Mouse (Mus musculus) olfactory bulb, adult 2 months (tissue): ENCODE data around the gene Bcas3. TPM values are rescaled to one million over a fixed set of nuclear protein-coding genes. Genes with fewer than 3 reads are reported as not detected.

Source experiments
- H3K27ac ChIP-seq: fragments of 200-500 bp; 2 replicates; pipeline ENCODE4 v1.5.1; 2012; ENCODE audit warnings: low read depth, low read length; ENCODE audit not compliant: insufficient read depth
- H3K4me1 ChIP-seq: fragments of 200-500 bp; 2 replicates; pipeline ENCODE4 v1.6.1; 2012; ENCODE audit warnings: low read length; ENCODE audit not compliant: control insufficient read depth, insufficient read depth
- H3K4me3 ChIP-seq: fragments of 200-500 bp; 2 replicates; pipeline ENCODE4 v1.5.1; 2012; ENCODE audit warnings: mild to moderate bottlenecking, low read depth, low read length, moderate library complexity; ENCODE audit not compliant: insufficient read depth
- CTCF ChIP-seq: fragments of 200-500 bp; IDR thresholded peaks from 2 replicates; pipeline ENCODE4 v1.5.1; 2012; ENCODE audit warnings: low read depth, mild to moderate bottlenecking, low read length, moderate library complexity; ENCODE audit not compliant: insufficient read depth
- POLR2A ChIP-seq: fragments of 200-500 bp; IDR thresholded peaks from 2 replicates; pipeline ENCODE4 v1.6.1; 2012; ENCODE audit warnings: mild to moderate bottlenecking, low read depth, low read length, moderate library complexity; ENCODE audit not compliant: insufficient read depth
- WGBS: fragments of 180-500 bp; shearing (Covaris S2); methylation state at CpG from one replicate; pipeline ENCODE4 v1.1.7; 2018; 5-methylcytosine and 5-hydroxymethylcytosine counted together
- polyA plus RNA-seq: library from polyadenylated mRNA; stranded (reverse); fragments of >200 nt; gene quantifications from 2 replicates; pipeline ENCODE4 v1.2.4, GENCODE M21; 2012; ENCODE audit warnings: low replicate concordance; ENCODE audit not compliant: missing spikeins, insufficient read depth, insufficient read length

The Bcas3 gene
- polyA plus RNA-seq, 1 experiment, result not detected

DNA sequence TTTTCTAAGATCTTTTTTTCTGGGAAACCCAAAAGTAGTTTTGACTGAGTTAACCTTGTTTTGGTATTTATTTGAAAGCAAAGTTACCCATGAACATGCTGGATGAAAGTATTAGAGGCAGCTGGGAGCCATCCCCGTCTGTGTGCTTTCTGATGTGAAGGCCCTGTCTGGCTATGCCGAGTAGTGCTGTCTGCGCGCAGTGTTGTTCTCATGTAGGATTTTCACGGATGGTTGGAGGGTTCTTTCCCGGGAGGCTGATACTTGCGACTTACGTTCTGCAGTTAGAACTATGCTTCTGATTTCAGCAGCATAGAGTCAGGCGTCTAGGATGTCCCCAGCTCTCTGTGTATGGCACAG lies 39.9 kb downstream of the Bcas3 start:
- peaks cover 11% of the 10 kb centered on the region for H3K4me1 ChIP-seq
- 37% methylated on average over 9 of the region's 9 CpGs for WGBS
- H3K27ac ChIP-seq, result peak overlapping the region; percentile 42; the same call in 1 of the 2 replicates
- no peak overlapping the region for H3K4me3 ChIP-seq
- TF ChIP-seq CTCF, result no peak
- no peak for TF ChIP-seq POLR2A

- no peak overlapping the region for H3K4me3 ChIP-seq
- H3K27ac ChIP-seq, result no peak overlapping the region
- 60% methylated on average over 3 of the region's 3 CpGs for WGBS
- peaks cover 11% of the 10 kb centered on the region for H3K4me1 ChIP-seq
- TF ChIP-seq CTCF, result no peak
- no peak for TF ChIP-seq POLR2A
Observed at GRCm38 (mm10) chr11:85393990-85394389, 41.0 kb downstream of the Bcas3 start.

DNA sequence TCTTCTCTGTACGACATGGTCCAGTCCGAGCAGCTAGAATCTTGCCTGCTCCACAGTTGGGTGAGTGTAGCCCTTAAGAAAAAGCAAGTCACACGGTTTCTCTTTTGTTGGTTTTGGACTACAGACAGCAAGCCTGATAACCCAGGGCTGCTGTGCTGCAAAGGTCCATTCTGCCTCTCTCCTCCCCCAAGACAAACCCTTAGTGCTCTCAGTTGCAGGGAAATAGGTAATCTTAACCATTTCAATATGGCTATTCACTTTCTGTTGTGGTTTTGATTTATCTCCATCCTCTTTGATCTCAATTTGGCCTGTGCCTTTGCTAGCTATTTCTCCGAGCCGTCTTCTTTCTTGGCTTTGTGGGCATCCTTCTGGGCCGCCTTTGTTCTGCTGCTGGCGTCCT lies 42.4 kb downstream of the Bcas3 start:
- peaks cover 11% of the 10 kb centered on the region for H3K4me1 ChIP-seq
- TF ChIP-seq POLR2A (no peak), CTCF (no peak)
- H3K4me3 ChIP-seq, result no peak overlapping the region
- WGBS, result 76% methylated on average over 7 of the region's 7 CpGs
- no peak overlapping the region for H3K27ac ChIP-seq

DNA sequence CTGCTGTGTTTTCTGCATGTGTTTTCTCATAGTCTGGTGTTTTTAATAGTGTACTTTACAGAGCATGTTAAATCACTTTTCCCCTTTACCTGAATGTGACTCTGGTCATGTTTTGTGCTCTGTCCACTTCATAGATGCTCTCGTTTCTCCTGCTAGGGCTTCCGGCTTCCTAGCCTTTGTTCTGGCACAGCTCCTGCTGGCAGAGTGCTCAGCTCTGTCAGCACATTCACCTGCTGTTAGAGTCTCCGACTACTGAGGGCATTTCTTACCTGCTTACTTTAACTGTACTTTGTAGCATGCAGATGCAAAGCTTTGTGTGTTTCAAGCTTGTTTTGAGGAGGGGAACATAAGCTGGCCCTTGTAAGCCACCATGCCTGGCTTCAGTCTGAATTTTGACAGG lies 53.6 kb downstream of the Bcas3 start:
- WGBS, result 68% methylated on average over 3 of the region's 3 CpGs
- TF ChIP-seq CTCF (no peak), POLR2A (no peak)

DNA sequence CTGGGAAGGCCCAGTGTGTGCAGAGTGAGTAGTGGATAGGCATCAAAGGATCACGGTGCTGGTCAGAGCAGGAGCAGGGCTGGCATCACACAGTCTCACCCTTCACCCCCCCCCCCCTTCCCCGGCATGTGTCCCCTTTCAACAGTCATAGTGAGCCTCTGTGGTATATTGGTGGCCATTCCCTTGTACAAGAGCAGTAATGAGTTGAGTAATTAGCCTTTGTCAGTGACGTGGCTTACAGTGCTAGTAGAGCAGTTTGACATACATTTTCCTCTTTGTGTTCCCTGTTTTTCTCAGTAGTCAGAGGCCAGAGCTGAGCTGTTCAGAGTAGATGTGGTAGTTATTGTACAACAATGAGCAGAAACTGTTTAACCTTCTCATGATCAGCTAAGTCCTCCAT lies 54.7 kb downstream of the Bcas3 start:
- TF ChIP-seq CTCF (no peak), POLR2A (no peak)
- Histone ChIP-seq H3K4me3 (no peak overlapping the region), H3K4me1 (no peaks in the 10 kb centered on the region), H3K27ac (no peak overlapping the region)
- WGBS, result 59% methylated on average over 3 of the region's 3 CpGs

More for the DNA sequence above, 53.6 kb downstream of the Bcas3 start:
- no peak overlapping the region for H3K4me3 ChIP-seq
- H3K4me1 ChIP-seq, result peaks cover 2% of the 10 kb centered on the region; the same call in 1 of the 2 replicates
- H3K27ac ChIP-seq, result no peak overlapping the region

- Histone ChIP-seq H3K4me1 (no peaks in the 10 kb centered on the region), H3K27ac (no peak overlapping the region), H3K4me3 (no peak overlapping the region)
- 62% methylated on average over 7 of the region's 7 CpGs for WGBS
- no peak for TF ChIP-seq POLR2A
- no peak for TF ChIP-seq CTCF
Observed at GRCm38 (mm10) chr11:85412319-85412718, 59.4 kb downstream of the Bcas3 start.

GRCm38 (mm10) chr11:85414476-85414875 lies 61.5 kb downstream of the Bcas3 start:
- no peaks in the 10 kb centered on the region for H3K4me1 ChIP-seq
- no peak overlapping the region for H3K27ac ChIP-seq
- TF ChIP-seq POLR2A (no peak), CTCF (no peak)
- H3K4me3 ChIP-seq, result no peak overlapping the region
- WGBS, result 91% methylated on average over 1 of the region's 1 CpGs

GRCm38 (mm10) chr11:85427353-85427752 lies 74.4 kb downstream of the Bcas3 start:
- H3K4me3 ChIP-seq, result no peak overlapping the region
- WGBS, result 79% methylated on average over 6 of the region's 6 CpGs
- H3K4me1 ChIP-seq, result peaks cover 4% of the 10 kb centered on the region; the same call in 1 of the 2 replicates
- no peak for TF ChIP-seq CTCF
- no peak for TF ChIP-seq POLR2A
- H3K27ac ChIP-seq, result no peak overlapping the region

- Histone ChIP-seq H3K4me1 (peaks cover 4% of the 10 kb centered on the region; the same call in 1 of the 2 replicates), H3K4me3 (no peak overlapping the region), H3K27ac (no peak overlapping the region; the same call in 1 of the 2 replicates)
- TF ChIP-seq CTCF, result no peak
- TF ChIP-seq POLR2A, result no peak
- WGBS, result 22% methylated on average over 3 of the region's 3 CpGs
Observed at GRCm38 (mm10) chr11:85428227-85428626, 75.3 kb downstream of the Bcas3 start.
